In genomic region chr2:170152036-170152686, GRCm38 (mm10) we compare ENCODE assay signal across 13 mouse cellular contexts. TPM values are rescaled to one million over a fixed set of nuclear protein-coding genes. Genes with fewer than 3 reads are reported as not detected.
DNase-seq lines count a peak whose midpoint lies in the region; ATAC-seq and TF ChIP-seq lines count a peak whose summit lies in the region.
"Had no signal": no experiment of that assay in that cellular context is flagged by ENCODE, and none has a peak within 500 bp of the region (broad histone marks: within the 10 kb centered on the region; RNA-seq: fewer than 3 reads in every experiment).

No protein-coding gene starts in this region.

- no peak for DNase-seq in liver, embryonic 14.5 days (ENCODE audit: low read depth in 3 of 3, low spot score in 3 of 3)
- DNase-seq in thymus, adult 18-20 months, result no peak
- DNase-seq: cerebellum, adult 18-20 months; gastrocnemius, postnatal 14 days; thymus, adult 2 months had no signal

- H3K4me2 ChIP-seq in intestine, embryonic 16.5 days (ENCODE audit: low read depth, low read length), result no peak overlapping the region
- no peak overlapping the region for H3K4me2 ChIP-seq in intestine, embryonic 15.5 days (replicated peaks)
- H3K4me2 ChIP-seq in liver, embryonic 14.5 days (ENCODE audit: low read depth), result peak overlapping the region; percentile 83
- H3K4me2 ChIP-seq: forebrain, embryonic 15.5 days; hindbrain, embryonic 13.5 days had no signal

- TF ChIP-seq EP300 in liver, embryonic 14.5 days (IDR thresholded peaks at IDR 0.05; ENCODE audit: low read depth), result no peak

- H3K36me3 ChIP-seq in erythroblast, embryonic 14.5 days (ENCODE audit: control insufficient read depth), result peaks cover 30% of the 10 kb centered on the region
- no peaks in the 10 kb centered on the region for H3K36me3 ChIP-seq in intestine, embryonic 16.5 days (ENCODE audit: control insufficient read depth, insufficient read depth, low read length)
- H3K36me3 ChIP-seq in intestine, embryonic 15.5 days, result no peaks in the 10 kb centered on the region
- no peaks in the 10 kb centered on the region for H3K36me3 ChIP-seq in liver, embryonic 14.5 days (replicated peaks; ENCODE audit: control insufficient read depth, insufficient read depth, low read depth)
- H3K36me3 ChIP-seq: forebrain, embryonic 15.5 days; hindbrain, embryonic 13.5 days had no signal

- H3K4me1 ChIP-seq in erythroblast, embryonic 14.5 days (ENCODE audit: control insufficient read depth), result peaks cover 89% of the 10 kb centered on the region
- H3K4me1 ChIP-seq in intestine, embryonic 16.5 days (ENCODE audit: control insufficient read depth, insufficient read depth, low read length), result peaks cover 24% of the 10 kb centered on the region
- H3K4me1 ChIP-seq in intestine, embryonic 15.5 days (replicated peaks), result peaks cover 23% of the 10 kb centered on the region
- 0 out of 2 replicates have a peak, but pooled peaks cover 3% of the 10 kb centered on the region for H3K4me1 ChIP-seq in brown adipose tissue, adult 24 weeks (ENCODE audit: control insufficient read depth, insufficient read depth, insufficient read length, low read length)
- H3K4me1 ChIP-seq in liver, embryonic 14.5 days (replicated peaks; ENCODE audit: control insufficient read depth in 2 of 2, insufficient read depth in 2 of 2, low read length in 1 of 2), result peaks cover 35 to 47% of the 10 kb centered on the region in 2 experiments

- H3K27me3 ChIP-seq in erythroblast, embryonic 14.5 days (ENCODE audit: control insufficient read depth), result no peaks in the 10 kb centered on the region
- no peaks in the 10 kb centered on the region for H3K27me3 ChIP-seq in intestine, embryonic 16.5 days (replicated peaks; ENCODE audit: control insufficient read depth, insufficient read depth, low read length)
- H3K27me3 ChIP-seq in intestine, embryonic 15.5 days (replicated peaks), result no peaks in the 10 kb centered on the region
- no peaks in the 10 kb centered on the region for H3K27me3 ChIP-seq in liver, embryonic 14.5 days (ENCODE audit: control insufficient read depth, insufficient read depth, low read length)
- H3K27me3 ChIP-seq: forebrain, embryonic 15.5 days had no signal

- H3K9me3 ChIP-seq in erythroblast, embryonic 14.5 days (ENCODE audit: control insufficient read depth, low read length), result no peaks in the 10 kb centered on the region
- H3K9me3 ChIP-seq in intestine, embryonic 16.5 days (ENCODE audit: control insufficient read depth, low read length), result no peaks in the 10 kb centered on the region
- no peaks in the 10 kb centered on the region for H3K9me3 ChIP-seq in intestine, embryonic 15.5 days
- no peaks in the 10 kb centered on the region for H3K9me3 ChIP-seq in liver, embryonic 14.5 days (ENCODE audit: control insufficient read depth, low read length)
- H3K9me3 ChIP-seq: forebrain, embryonic 15.5 days; hindbrain, embryonic 13.5 days had no signal

- WGBS in intestine, embryonic 16.5 days, result 49% methylated on average over 5 of the region's 5 CpGs
- 42% methylated on average over 5 of the region's 5 CpGs for WGBS in intestine, embryonic 15.5 days
- 34% methylated on average over 5 of the region's 5 CpGs for WGBS in liver, embryonic 14.5 days (ENCODE audit: insufficient replicate concordance)

- no peak for ATAC-seq in erythroblast, adult 5-6 weeks (replicated peaks; ENCODE audit: low FRiP score, poor library complexity, severe bottlenecking)
- ATAC-seq in intestine, embryonic 16.5 days, result no peak
- ATAC-seq in intestine, embryonic 15.5 days, result no peak
- no peak for ATAC-seq in liver, embryonic 14.5 days (ENCODE audit: insufficient read depth)
- ATAC-seq in megakaryocyte-erythroid progenitor cell, adult 5-6 weeks (replicated peaks; ENCODE audit: low FRiP score, low TSS enrichment, poor library complexity, severe bottlenecking), result no peak
- ATAC-seq: forebrain, embryonic 15.5 days had no signal

- peak overlapping the region; percentile 82 for H3K4me3 ChIP-seq in erythroblast, embryonic 14.5 days (replicated peaks)
- H3K4me3 ChIP-seq in intestine, embryonic 16.5 days (ENCODE audit: low read length), result no peak overlapping the region
- no peak overlapping the region for H3K4me3 ChIP-seq in intestine, embryonic 15.5 days (replicated peaks)
- H3K4me3 ChIP-seq in brown adipose tissue, adult 24 weeks (ENCODE audit: insufficient read depth, low read depth, low read length), result no peak overlapping the region
- no peak overlapping the region for H3K4me3 ChIP-seq in liver, embryonic 14.5 days (ENCODE audit: insufficient read depth in 1 of 2, low read depth in 2 of 2, low read length in 2 of 2)
- H3K4me3 ChIP-seq: forebrain, embryonic 15.5 days; hindbrain, embryonic 13.5 days had no signal

- H3K9ac ChIP-seq in intestine, embryonic 16.5 days (ENCODE audit: low read depth, low read length), result no peak overlapping the region
- H3K9ac ChIP-seq in intestine, embryonic 15.5 days, result no peak overlapping the region
- H3K9ac ChIP-seq in liver, embryonic 14.5 days (replicated peaks), result peak overlapping the region; percentile 79
- H3K9ac ChIP-seq: forebrain, embryonic 15.5 days; hindbrain, embryonic 13.5 days had no signal

- 0 out of 2 replicates have a peak overlapping the region, but pooled peaks have one; percentile 15 for H3K27ac ChIP-seq in intestine, embryonic 16.5 days (ENCODE audit: low read length)
- H3K27ac ChIP-seq in intestine, embryonic 15.5 days, result no peak overlapping the region
- H3K27ac ChIP-seq in brown adipose tissue, adult 24 weeks (replicated peaks; ENCODE audit: low read depth, low read length), result peak overlapping the region; percentile 69
- peak overlapping the region; percentile 92 for H3K27ac ChIP-seq in liver, embryonic 14.5 days
- H3K27ac ChIP-seq: forebrain, embryonic 15.5 days; hindbrain, embryonic 13.5 days had no signal

- no peak for TF ChIP-seq CTCF in liver, embryonic 14.5 days (IDR thresholded peaks at IDR 0.05; ENCODE audit: low read depth)

RNA-seq across cellular contexts. Expression of gene Zfp217, which starts 4.3 kb away (rescaled TPM):
- polyA plus RNA-seq in erythroblast, embryonic 14.5 days (2012), result 1.2 and 1.5 TPM in 2 replicates
- total RNA-seq in erythroblast, adult 5-6 weeks (2015; ENCODE audit: low replicate concordance), result 75.7 and 92.6 TPM in 2 replicates
- 169 and 180 TPM in 2 replicates for total RNA-seq in erythroblast, adult 5-6 weeks (2017; ENCODE audit: low replicate concordance)
- polyA plus RNA-seq in intestine, embryonic 16.5 days (2015; fragmentation: Nextera tagmentation; extraction: Ambion mirVana), result 2.4 and 2.9 TPM in 2 replicates
- 3.3 and 3.7 TPM in 2 replicates for polyA plus RNA-seq in intestine, embryonic 15.5 days (2015; fragmentation: Nextera tagmentation; extraction: Ambion mirVana)
- 5.3 and 7.2 TPM in 2 replicates for polyA plus RNA-seq in brown adipose tissue, adult 24 weeks (2012; ENCODE audit: insufficient read depth, insufficient read length, missing spikeins)
- polyA plus RNA-seq in liver, embryonic 14.5 days (2012; rRNA removed), result 4.2 and 4.8 TPM in 2 replicates
- polyA plus RNA-seq in liver, embryonic 14.5 days (2014; fragmentation: Nextera tagmentation; extraction: Ambion mirVana), result 2.3 and 3.5 TPM in 2 replicates
- total RNA-seq in megakaryocyte-erythroid progenitor cell, adult 5-6 weeks (2014; fragmentation: Nextera tagmentation), result 26.3 and 61.7 TPM in 2 replicates
- 16.2 and 30.3 TPM in 2 replicates for total RNA-seq in megakaryocyte-erythroid progenitor cell, adult 5-6 weeks (2017)
